Mouse (Mus musculus) spleen, adult 2 months (tissue): ENCODE data around the gene Cnst.

Source experiments
- CTCF ChIP-seq: fragments of 200-500 bp; IDR thresholded peaks from 2 replicates; pipeline ENCODE4 v1.5.1; 2011; ENCODE audit warnings: mild to moderate bottlenecking, inconsistent platforms; ENCODE audit not compliant: insufficient read depth, insufficient read length, insufficient replicate concordance; ENCODE audit errors: extremely low read depth
- POLR2A ChIP-seq: fragments of 200-500 bp; IDR thresholded peaks from 2 replicates; pipeline ENCODE4 v1.6.1; 2011; ENCODE audit warnings: low read depth, low read length, inconsistent platforms

DNA sequence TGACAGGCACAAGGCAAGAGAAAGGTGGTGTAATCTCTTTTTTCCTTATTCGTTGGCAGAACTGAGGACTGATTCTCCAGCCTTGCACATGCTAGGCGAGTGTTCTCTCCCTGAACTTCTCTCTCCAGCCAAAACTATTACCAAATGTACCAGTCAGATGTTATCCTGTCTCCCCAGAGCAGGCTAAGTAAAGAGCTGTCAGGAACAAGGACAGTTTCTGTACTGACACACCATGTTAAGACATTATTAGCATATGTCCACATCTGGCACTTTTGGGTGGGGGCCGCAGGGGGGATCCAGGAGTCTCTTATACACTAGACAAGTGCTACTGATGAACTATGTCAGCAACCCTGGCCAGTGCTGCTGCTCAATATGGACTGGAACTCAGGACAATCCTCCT, 10.8 kb downstream of the Cnst start:
- TF ChIP-seq CTCF: no peak
- TF ChIP-seq POLR2A: no peak
